Mouse (Mus musculus) intestine, embryonic 14.5 days (tissue): ENCODE measurements at regions not wholly inside any gene's neighbourhood (a gene's known extent, or its start where the extent isn't known, plus 50 kb on each side); places are given as distances from the start of the nearest gene placed in this dataset.

Experiments
- ATAC-seq: fragments of 200-750 bp; cut with Nextera tagmentation; replicated peaks from 2 replicates; pipeline ENCODE4 v1.8.0; 2017; ENCODE audit warnings: low read depth, moderate number of reproducible peaks, moderate TSS enrichment, moderate library complexity; ENCODE audit not compliant: low FRiP score, low TSS enrichment
- DNase-seq: peaks from one replicate; pipeline ENCODE4 v3.0.0-alpha.2; 2018; ENCODE audit warnings: low spot score
- H3K27ac ChIP-seq: fragments of 300-500 bp; sonication (generic); 2 replicates; pipeline ENCODE4 v1.5.1; 2014; ENCODE audit warnings: low read depth, mild to moderate bottlenecking, control low read depth
- H3K27me3 ChIP-seq: fragments of 300-500 bp; sonication (generic); replicated peaks from 2 replicates; pipeline ENCODE4 v1.6.1; 2014; ENCODE audit warnings: low read length, control low read depth; ENCODE audit not compliant: control insufficient read depth, insufficient read depth
- H3K36me3 ChIP-seq: fragments of 300-500 bp; sonication (generic); 2 replicates; pipeline ENCODE4 v1.6.1; 2014; ENCODE audit warnings: low read length, control low read depth; ENCODE audit not compliant: control insufficient read depth, insufficient read depth
- H3K4me1 ChIP-seq: fragments of 300-500 bp; sonication (generic); replicated peaks from 2 replicates; pipeline ENCODE4 v1.6.1; 2014; ENCODE audit warnings: low read length, control low read depth, mixed read lengths; ENCODE audit not compliant: control insufficient read depth, insufficient read depth
- H3K4me2 ChIP-seq: fragments of 300-500 bp; sonication (generic); 2 replicates; pipeline ENCODE4 v1.6.1; 2014; ENCODE audit warnings: low read length
- H3K4me3 ChIP-seq: fragments of 300-500 bp; sonication (generic); 2 replicates; pipeline ENCODE4 v1.5.1; 2014; ENCODE audit warnings: low read depth, low read length, control low read depth, mixed read lengths
- H3K9ac ChIP-seq: fragments of 300-500 bp; sonication (generic); 2 replicates; pipeline ENCODE4 v1.6.1; 2014; ENCODE audit warnings: mild to moderate bottlenecking, low read length
- H3K9me3 ChIP-seq: fragments of 300-500 bp; sonication (generic); 2 replicates; pipeline ENCODE4 v1.6.1; 2016; ENCODE audit warnings: low read length, control low read depth; ENCODE audit not compliant: control insufficient read depth
- WGBS: fragments of 180-500 bp; shearing (Covaris S2); extraction: QIAGEN DNeasy Blood & Tissue Kit; methylation state at CpG from one replicate; pipeline ENCODE4 v1.1.7; 2014; 5-methylcytosine and 5-hydroxymethylcytosine counted together

- H3K4me1 ChIP-seq, result no peaks in the 10 kb centered on the region
- no peak overlapping the region for H3K27ac ChIP-seq
- no peak for DNase-seq
Observed at GRCm38 (mm10) chr9:118253829-118254228, 103.9 kb upstream of the Cmc1 start.

GRCm38 (mm10) chr9:118255200-118255733 lies 105.3 kb upstream of the Cmc1 start:
- Histone ChIP-seq H3K4me2 (no peak overlapping the region), H3K9me3 (no peaks in the 10 kb centered on the region), H3K27me3 (no peaks in the 10 kb centered on the region), H3K4me3 (no peak overlapping the region), H3K9ac (no peak overlapping the region), H3K36me3 (no peaks in the 10 kb centered on the region), H3K27ac (no peak overlapping the region), H3K4me1 (no peaks in the 10 kb centered on the region)
- ATAC-seq, result no peak
- no peak for DNase-seq
- WGBS, result 50% methylated on average over 9 of the region's 9 CpGs

More at GRCm38 (mm10) chr9:118253829-118254228, 103.9 kb upstream of the Cmc1 start:
- H3K9ac ChIP-seq, result no peak overlapping the region
- H3K4me3 ChIP-seq, result no peak overlapping the region
- no peaks in the 10 kb centered on the region for H3K27me3 ChIP-seq
- ATAC-seq, result no peak
- no peaks in the 10 kb centered on the region for H3K36me3 ChIP-seq
- no peak overlapping the region for H3K4me2 ChIP-seq
- no peaks in the 10 kb centered on the region for H3K9me3 ChIP-seq

DNA sequence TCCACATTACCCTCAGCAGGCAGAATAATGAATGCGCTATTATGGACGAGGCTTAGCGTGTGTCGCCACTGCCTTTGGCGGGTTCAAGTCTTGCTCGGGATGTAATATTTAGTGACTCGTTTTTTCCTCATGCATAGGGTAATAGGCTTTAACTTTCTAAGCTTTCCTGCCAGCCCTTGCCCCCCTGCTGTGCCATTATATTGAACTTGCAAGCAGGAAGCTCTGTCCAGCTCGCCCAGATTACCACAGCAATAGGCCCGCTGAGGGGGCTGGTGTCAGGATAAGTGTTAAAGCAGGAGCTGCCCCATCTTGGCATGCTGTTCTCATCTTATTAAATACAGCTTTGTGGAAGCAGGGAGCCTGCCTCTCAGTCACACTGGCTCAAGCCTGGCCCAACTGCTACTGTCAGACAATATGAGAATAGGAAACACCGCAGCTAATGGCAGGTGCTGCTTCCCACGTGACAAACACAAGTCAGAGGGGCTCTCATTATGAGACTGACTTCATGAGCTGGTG lies 105.8 kb upstream of the Cmc1 start:
- ATAC-seq, result no peak
- no peak for DNase-seq
- WGBS, result 35% methylated on average over 11 of the region's 11 CpGs
- no peak overlapping the region for H3K4me2 ChIP-seq
- no peak overlapping the region for H3K4me3 ChIP-seq
- H3K4me1 ChIP-seq, result no peaks in the 10 kb centered on the region
- H3K36me3 ChIP-seq, result no peaks in the 10 kb centered on the region
- H3K9ac ChIP-seq, result no peak overlapping the region
- no peaks in the 10 kb centered on the region for H3K9me3 ChIP-seq
- no peak overlapping the region for H3K27ac ChIP-seq
- H3K27me3 ChIP-seq, result no peaks in the 10 kb centered on the region

GRCm38 (mm10) chr9:118266298-118266697 lies 116.3 kb upstream of the Cmc1 start:
- Histone ChIP-seq H3K9ac (no peak overlapping the region), H3K9me3 (no peaks in the 10 kb centered on the region), H3K27ac (no peak overlapping the region), H3K4me3 (no peak overlapping the region), H3K36me3 (no peaks in the 10 kb centered on the region), H3K4me2 (no peak overlapping the region), H3K4me1 (no peaks in the 10 kb centered on the region), H3K27me3 (no peaks in the 10 kb centered on the region)
- DNase-seq, result no peak
- ATAC-seq, result no peak
- 60% methylated on average over 5 of the region's 5 CpGs for WGBS

- no peak for ATAC-seq
Observed at GRCm38 (mm10) chr9:118271681-118272080, 121.7 kb upstream of the Cmc1 start.

GRCm38 (mm10) chr9:118272713-118273407 lies 122.9 kb upstream of the Cmc1 start:
- H3K4me3 ChIP-seq, result no peak overlapping the region
- H3K9me3 ChIP-seq, result no peaks in the 10 kb centered on the region
- ATAC-seq (no peak), DNase-seq (no peak)
- no peaks in the 10 kb centered on the region for H3K36me3 ChIP-seq
- no peaks in the 10 kb centered on the region for H3K27me3 ChIP-seq
- H3K4me1 ChIP-seq, result peaks cover 4% of the 10 kb centered on the region; the same call in 1 of the 2 replicates
- no peak overlapping the region for H3K9ac ChIP-seq
- H3K27ac ChIP-seq, result no peak overlapping the region
- 50% methylated on average over 11 of the region's 11 CpGs for WGBS
- no peak overlapping the region for H3K4me2 ChIP-seq

More at GRCm38 (mm10) chr9:118271681-118272080, 121.7 kb upstream of the Cmc1 start:
- Histone ChIP-seq H3K4me3 (no peak overlapping the region), H3K4me2 (no peak overlapping the region), H3K27ac (no peak overlapping the region), H3K27me3 (no peaks in the 10 kb centered on the region), H3K4me1 (peaks cover 4% of the 10 kb centered on the region; the same call in 1 of the 2 replicates), H3K36me3 (no peaks in the 10 kb centered on the region), H3K9me3 (no peaks in the 10 kb centered on the region), H3K9ac (no peak overlapping the region)
- no peak for DNase-seq
- 67% methylated on average over 12 of the region's 12 CpGs for WGBS

GRCm38 (mm10) chr9:118285481-118285880 lies 135.5 kb upstream of the Cmc1 start:
- H3K36me3 ChIP-seq, result no peaks in the 10 kb centered on the region
- 69% methylated on average over 3 of the region's 3 CpGs for WGBS
- H3K4me1 ChIP-seq, result no peaks in the 10 kb centered on the region
- H3K27me3 ChIP-seq, result no peaks in the 10 kb centered on the region
- no peak for ATAC-seq
- no peak overlapping the region for H3K4me3 ChIP-seq
- H3K9me3 ChIP-seq, result no peaks in the 10 kb centered on the region
- H3K4me2 ChIP-seq, result no peak overlapping the region
- H3K9ac ChIP-seq, result no peak overlapping the region
- no peak for DNase-seq
- H3K27ac ChIP-seq, result no peak overlapping the region

DNA sequence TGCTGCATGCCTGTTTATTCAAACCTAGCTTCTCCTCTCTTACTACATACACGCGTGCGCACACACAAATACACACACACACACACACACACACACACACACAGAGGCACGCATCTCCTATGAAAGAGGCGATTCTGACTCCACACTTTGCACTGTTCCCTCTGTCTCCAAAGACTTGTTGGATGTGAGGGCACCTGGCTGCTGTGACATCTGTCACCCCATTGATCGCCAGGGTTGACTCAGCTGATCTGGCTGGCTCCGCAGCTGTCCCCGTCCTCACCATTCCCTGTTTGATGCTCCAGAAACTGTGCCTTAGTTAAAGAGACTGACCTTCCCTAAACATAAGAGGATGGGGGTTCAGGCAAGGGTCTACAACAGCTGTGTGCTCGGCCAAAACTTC lies 137.6 kb upstream of the Cmc1 start:
- no peaks in the 10 kb centered on the region for H3K4me1 ChIP-seq

GRCm38 (mm10) chr9:118292836-118293235 lies 142.9 kb upstream of the Cmc1 start:
- no peaks in the 10 kb centered on the region for H3K36me3 ChIP-seq
- no peaks in the 10 kb centered on the region for H3K9me3 ChIP-seq
- WGBS, result 84% methylated on average over 10 of the region's 10 CpGs
- H3K4me2 ChIP-seq, result no peak overlapping the region
- ATAC-seq, result no peak
- H3K4me3 ChIP-seq, result no peak overlapping the region
- H3K27me3 ChIP-seq, result no peaks in the 10 kb centered on the region
- no peaks in the 10 kb centered on the region for H3K4me1 ChIP-seq
- DNase-seq, result no peak
- H3K9ac ChIP-seq, result no peak overlapping the region
- no peak overlapping the region for H3K27ac ChIP-seq

More for the DNA sequence above, 137.6 kb upstream of the Cmc1 start:
- Histone ChIP-seq H3K4me3 (no peak overlapping the region), H3K9ac (no peak overlapping the region), H3K36me3 (no peaks in the 10 kb centered on the region), H3K27ac (no peak overlapping the region), H3K4me2 (no peak overlapping the region), H3K27me3 (no peaks in the 10 kb centered on the region), H3K9me3 (no peaks in the 10 kb centered on the region)
- ATAC-seq (no peak), DNase-seq (no peak)
- WGBS, result 83% methylated on average over 9 of the region's 9 CpGs
